Mouse (Mus musculus): Measurements from ENCODE around the gene Rabgap1l.

DNA sequence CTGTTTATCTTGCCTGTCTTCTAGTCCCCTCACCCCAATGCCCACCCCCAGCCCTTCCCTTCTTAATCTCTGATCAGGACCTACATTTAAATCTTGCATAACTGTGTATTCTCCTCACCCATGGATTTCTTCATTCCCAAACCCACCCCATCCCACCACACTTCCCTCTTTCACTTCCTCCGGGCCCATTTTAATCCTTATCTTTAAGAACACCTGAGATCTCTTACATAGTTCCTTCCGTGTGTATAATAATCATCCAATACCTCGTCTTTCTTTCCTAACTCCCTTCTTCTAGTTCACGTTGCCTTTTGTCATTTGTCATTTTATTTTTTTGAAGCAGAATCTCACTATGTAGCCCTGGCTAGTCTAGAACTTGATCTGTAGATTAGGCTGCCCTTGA, 453.6 kb downstream of the Rabgap1l start:
- TF ChIP-seq CTCF (IDR thresholded peaks at IDR 0.05; ENCODE audit: extremely low read depth, insufficient read depth, low read length) (no peak), POLR2A (IDR thresholded peaks at IDR 0.05; ENCODE audit: extremely low read depth, insufficient read depth, low read length) (no peak)

Measured in cortical plate, adult 2 months (tissue).